Mouse (Mus musculus): ENCODE measurements at regions not wholly inside any gene's neighbourhood (a gene's known extent, or its start where the extent isn't known, plus 50 kb on each side); places are given as distances from the start of the nearest gene placed in this dataset.
A peak's percentile ranks its signal among the peaks of the same experiment; 100 is the strongest.

GRCm38 (mm10) chr13:107213281-107213680 lies 191.4 kb upstream of the Kif2a start:
- H3K4me1 ChIP-seq (ENCODE audit: control insufficient read depth, insufficient read depth, low read length) = no peaks in the 10 kb centered on the region
- no peak overlapping the region for H3K9ac ChIP-seq (ENCODE audit: low read depth, low read length)
- H3K4me2 ChIP-seq (replicated peaks; ENCODE audit: low read depth, low read length) = no peak overlapping the region
- WGBS = 43% methylated on average over 2 of the region's 2 CpGs
- no peak overlapping the region for H3K4me3 ChIP-seq (ENCODE audit: low read length)
- no peaks in the 10 kb centered on the region for H3K27me3 ChIP-seq (ENCODE audit: control insufficient read depth, insufficient read depth, low read length)
- no peaks in the 10 kb centered on the region for H3K36me3 ChIP-seq (ENCODE audit: control insufficient read depth, insufficient read depth, low read length)
- no peaks in the 10 kb centered on the region for H3K9me3 ChIP-seq (ENCODE audit: control insufficient read depth, low read length)
- ATAC-seq (ENCODE audit: low FRiP score, low TSS enrichment) = no peak
- H3K27ac ChIP-seq (ENCODE audit: low read depth, low read length) = no peak overlapping the region

GRCm38 (mm10) chr13:107210676-107211075 lies 188.8 kb upstream of the Kif2a start:
- peaks cover 4% of the 10 kb centered on the region; the same call in 1 of the 2 replicates for H3K4me1 ChIP-seq (ENCODE audit: control insufficient read depth, insufficient read depth, low read length)
- H3K27ac ChIP-seq (ENCODE audit: low read depth, low read length) = no peak overlapping the region
- H3K9ac ChIP-seq (ENCODE audit: low read depth, low read length) = no peak overlapping the region
- no peak for ATAC-seq (ENCODE audit: low FRiP score, low TSS enrichment)
- H3K4me3 ChIP-seq (ENCODE audit: low read length) = no peak overlapping the region
- H3K27me3 ChIP-seq (ENCODE audit: control insufficient read depth, insufficient read depth, low read length) = no peaks in the 10 kb centered on the region
- H3K36me3 ChIP-seq (ENCODE audit: control insufficient read depth, insufficient read depth, low read length) = no peaks in the 10 kb centered on the region
- WGBS = 93% methylated on average over 6 of the region's 6 CpGs
- no peaks in the 10 kb centered on the region for H3K9me3 ChIP-seq (ENCODE audit: control insufficient read depth, low read length)
- no peak overlapping the region for H3K4me2 ChIP-seq (replicated peaks; ENCODE audit: low read depth, low read length)

- no peak overlapping the region for H3K4me3 ChIP-seq (ENCODE audit: low read length)
- no peaks in the 10 kb centered on the region for H3K9me3 ChIP-seq (ENCODE audit: control insufficient read depth, low read length)
- no peaks in the 10 kb centered on the region for H3K36me3 ChIP-seq (ENCODE audit: control insufficient read depth, insufficient read depth, low read length)
- H3K27ac ChIP-seq (ENCODE audit: low read depth, low read length) = no peak overlapping the region
- WGBS = 42% methylated on average over 20 of the region's 20 CpGs
- H3K27me3 ChIP-seq (ENCODE audit: control insufficient read depth, insufficient read depth, low read length) = no peaks in the 10 kb centered on the region
- peaks cover 4% of the 10 kb centered on the region; the same call in 1 of the 2 replicates for H3K4me1 ChIP-seq (ENCODE audit: control insufficient read depth, insufficient read depth, low read length)
- peak overlapping the region; percentile 30 for H3K4me2 ChIP-seq (replicated peaks; ENCODE audit: low read depth, low read length)
- peak; percentile 98 for ATAC-seq (ENCODE audit: low FRiP score, low TSS enrichment)
- no peak overlapping the region for H3K9ac ChIP-seq (ENCODE audit: low read depth, low read length)
Measured at GRCm38 (mm10) chr13:107207354-107208181, 185.6 kb upstream of the Kif2a start.

GRCm38 (mm10) chr13:107199875-107200274 lies 177.9 kb upstream of the Kif2a start:
- H3K4me2 ChIP-seq (replicated peaks; ENCODE audit: low read depth, low read length) = no peak overlapping the region
- H3K36me3 ChIP-seq (ENCODE audit: control insufficient read depth, insufficient read depth, low read length) = no peaks in the 10 kb centered on the region
- no peak overlapping the region for H3K4me3 ChIP-seq (ENCODE audit: low read length)
- no peaks in the 10 kb centered on the region for H3K27me3 ChIP-seq (ENCODE audit: control insufficient read depth, insufficient read depth, low read length)
- WGBS = 63% methylated on average over 1 of the region's 1 CpGs
- H3K4me1 ChIP-seq (ENCODE audit: control insufficient read depth, insufficient read depth, low read length) = no peaks in the 10 kb centered on the region
- no peak for ATAC-seq (ENCODE audit: low FRiP score, low TSS enrichment)
- no peak overlapping the region for H3K9ac ChIP-seq (ENCODE audit: low read depth, low read length)
- no peak overlapping the region for H3K27ac ChIP-seq (ENCODE audit: low read depth, low read length)
- no peaks in the 10 kb centered on the region for H3K9me3 ChIP-seq (ENCODE audit: control insufficient read depth, low read length)

- Histone ChIP-seq H3K36me3 (ENCODE audit: control insufficient read depth, insufficient read depth, low read length) (no peaks in the 10 kb centered on the region), H3K9ac (ENCODE audit: low read depth, low read length) (no peak overlapping the region), H3K9me3 (ENCODE audit: control insufficient read depth, low read length) (no peaks in the 10 kb centered on the region), H3K4me1 (ENCODE audit: control insufficient read depth, insufficient read depth, low read length) (no peaks in the 10 kb centered on the region), H3K27ac (ENCODE audit: low read depth, low read length) (no peak overlapping the region), H3K4me2 (replicated peaks; ENCODE audit: low read depth, low read length) (no peak overlapping the region), H3K27me3 (ENCODE audit: control insufficient read depth, insufficient read depth, low read length) (no peaks in the 10 kb centered on the region), H3K4me3 (ENCODE audit: low read length) (no peak overlapping the region)
- WGBS = 95% methylated on average over 4 of the region's 4 CpGs
- no peak for ATAC-seq (ENCODE audit: low FRiP score, low TSS enrichment)
Measured at GRCm38 (mm10) chr13:107193426-107193825, 171.5 kb upstream of the Kif2a start.

GRCm38 (mm10) chr13:107187258-107187878 lies 165.4 kb upstream of the Kif2a start:
- 90% methylated on average over 11 of the region's 11 CpGs for WGBS
- Histone ChIP-seq H3K4me2 (replicated peaks; ENCODE audit: low read depth, low read length) (no peak overlapping the region), H3K27ac (ENCODE audit: low read depth, low read length) (no peak overlapping the region), H3K4me1 (ENCODE audit: control insufficient read depth, insufficient read depth, low read length) (no peaks in the 10 kb centered on the region), H3K36me3 (ENCODE audit: control insufficient read depth, insufficient read depth, low read length) (no peaks in the 10 kb centered on the region), H3K27me3 (ENCODE audit: control insufficient read depth, insufficient read depth, low read length) (no peaks in the 10 kb centered on the region), H3K9ac (ENCODE audit: low read depth, low read length) (no peak overlapping the region), H3K9me3 (ENCODE audit: control insufficient read depth, low read length) (no peaks in the 10 kb centered on the region), H3K4me3 (ENCODE audit: low read length) (no peak overlapping the region)
- ATAC-seq (ENCODE audit: low FRiP score, low TSS enrichment) = no peak

GRCm38 (mm10) chr13:107182544-107182943 lies 160.6 kb upstream of the Kif2a start:
- H3K4me3 ChIP-seq (ENCODE audit: low read length) = no peak overlapping the region
- ATAC-seq (ENCODE audit: low FRiP score, low TSS enrichment) = peak; percentile 69; the same call in 1 of the 2 replicates
- H3K27me3 ChIP-seq (ENCODE audit: control insufficient read depth, insufficient read depth, low read length) = no peaks in the 10 kb centered on the region
- no peak overlapping the region for H3K27ac ChIP-seq (ENCODE audit: low read depth, low read length)
- no peaks in the 10 kb centered on the region for H3K36me3 ChIP-seq (ENCODE audit: control insufficient read depth, insufficient read depth, low read length)
- 18% methylated on average over 6 of the region's 6 CpGs for WGBS
- H3K9ac ChIP-seq (ENCODE audit: low read depth, low read length) = no peak overlapping the region
- no peak overlapping the region for H3K4me2 ChIP-seq (replicated peaks; ENCODE audit: low read depth, low read length)
- H3K4me1 ChIP-seq (ENCODE audit: control insufficient read depth, insufficient read depth, low read length) = no peaks in the 10 kb centered on the region
- no peaks in the 10 kb centered on the region for H3K9me3 ChIP-seq (ENCODE audit: control insufficient read depth, low read length)

- ATAC-seq (ENCODE audit: low FRiP score, low TSS enrichment) = no peak
- Histone ChIP-seq H3K4me3 (ENCODE audit: low read length) (no peak overlapping the region), H3K9me3 (ENCODE audit: control insufficient read depth, low read length) (no peaks in the 10 kb centered on the region), H3K36me3 (ENCODE audit: control insufficient read depth, insufficient read depth, low read length) (no peaks in the 10 kb centered on the region), H3K4me2 (replicated peaks; ENCODE audit: low read depth, low read length) (no peak overlapping the region), H3K4me1 (ENCODE audit: control insufficient read depth, insufficient read depth, low read length) (no peaks in the 10 kb centered on the region), H3K27ac (ENCODE audit: low read depth, low read length) (no peak overlapping the region), H3K9ac (ENCODE audit: low read depth, low read length) (no peak overlapping the region), H3K27me3 (ENCODE audit: control insufficient read depth, insufficient read depth, low read length) (no peaks in the 10 kb centered on the region)
- 86% methylated on average over 5 of the region's 5 CpGs for WGBS
Measured at GRCm38 (mm10) chr13:107179551-107179950, 157.6 kb upstream of the Kif2a start.

GRCm38 (mm10) chr13:107177595-107177994 lies 155.7 kb upstream of the Kif2a start:
- no peak for ATAC-seq (ENCODE audit: low FRiP score, low TSS enrichment)
- Histone ChIP-seq H3K4me1 (ENCODE audit: control insufficient read depth, insufficient read depth, low read length) (no peaks in the 10 kb centered on the region), H3K27me3 (ENCODE audit: control insufficient read depth, insufficient read depth, low read length) (no peaks in the 10 kb centered on the region), H3K4me3 (ENCODE audit: low read length) (no peak overlapping the region), H3K9me3 (ENCODE audit: control insufficient read depth, low read length) (no peaks in the 10 kb centered on the region), H3K36me3 (ENCODE audit: control insufficient read depth, insufficient read depth, low read length) (no peaks in the 10 kb centered on the region), H3K9ac (ENCODE audit: low read depth, low read length) (no peak overlapping the region), H3K4me2 (replicated peaks; ENCODE audit: low read depth, low read length) (no peak overlapping the region), H3K27ac (ENCODE audit: low read depth, low read length) (no peak overlapping the region)
- WGBS = 78% methylated on average over 7 of the region's 7 CpGs
